Mouse (Mus musculus) C2C12 (cell line): ENCODE results near the gene Dusp13. TPM values are rescaled to one million over a fixed set of nuclear protein-coding genes. Genes with fewer than 3 reads are reported as not detected.

Source experiments
- H3K27me3 ChIP-seq: one replicate; pipeline ENCODE4 v1.6.1; 2011; ENCODE audit not compliant: control insufficient read depth, insufficient read depth, insufficient read length
- H3K36me3 ChIP-seq: one replicate; pipeline ENCODE4 v1.6.1; 2011; ENCODE audit not compliant: control insufficient read depth, insufficient read depth
- H3K4me3 ChIP-seq: one replicate; pipeline ENCODE4 v1.5.1; 2011; ENCODE audit warnings: mild to moderate bottlenecking, control low read depth; ENCODE audit not compliant: poor library complexity, insufficient read depth, severe bottlenecking
- H3K79me2 ChIP-seq: one replicate; pipeline ENCODE4 v1.6.1; 2011; ENCODE audit not compliant: control insufficient read depth, insufficient read depth
- H3K79me3 ChIP-seq: one replicate; pipeline ENCODE4 v1.6.1; 2011; ENCODE audit warnings: low read depth, control low read depth
- H3ac ChIP-seq: one replicate; pipeline ENCODE3; 2011; ENCODE audit warnings: low read depth; ENCODE audit not compliant: control insufficient read depth, insufficient read length
- CEBPB ChIP-seq: IDR thresholded peaks from one replicate; pipeline ENCODE4 v1.6.1; 2011; ENCODE audit warnings: low read depth, mild to moderate bottlenecking, control low read depth, moderate library complexity
- CTCF ChIP-seq: IDR thresholded peaks from one replicate; pipeline ENCODE4 v1.5.1; 2011; ENCODE audit not compliant: control insufficient read depth, insufficient read depth, insufficient read length
- FOSL1 ChIP-seq: IDR thresholded peaks from one replicate; pipeline ENCODE4 v1.8.0; 2011; ENCODE audit warnings: mild to moderate bottlenecking, low read length; ENCODE audit not compliant: poor library complexity, insufficient read depth, severe bottlenecking
- MAX ChIP-seq: IDR thresholded peaks from one replicate; pipeline ENCODE4 v1.6.1; 2011; ENCODE audit warnings: mild to moderate bottlenecking, control low read depth
- MYOD1 ChIP-seq: IDR thresholded peaks from one replicate; pipeline ENCODE4 v1.6.1; 2011; ENCODE audit warnings: low read depth; ENCODE audit not compliant: control insufficient read depth, insufficient read length
- MYOG ChIP-seq: IDR thresholded peaks from one replicate; pipeline ENCODE4 v1.6.1; 2011; ENCODE audit not compliant: control insufficient read depth, insufficient read length; ENCODE audit errors: extremely low read depth
- USF1 ChIP-seq: IDR thresholded peaks from one replicate; pipeline ENCODE4 v1.6.1; 2011; ENCODE audit warnings: low read depth, mild to moderate bottlenecking, control low read depth, moderate library complexity
- long read RNA-seq, 2 experiments: library from polyadenylated mRNA; unstranded; transcript quantifications; one replicate each; pipeline ENCODE4 v2.0.0; 2019 to 2020
- polyA plus RNA-seq: library from polyadenylated mRNA; unstranded; fragments of >200 nt; fragmentation: generic; extraction: Trizol; gene quantifications from one replicate; pipeline ENCODE4 v1.2.1, GENCODE M21; 2012; ENCODE audit warnings: missing spikeins

The Dusp13 gene
- polyA plus RNA-seq = 2.7 TPM
- long read RNA-seq, experiment 1, partial matches to known transcripts = 0 of 4 reads
- long read RNA-seq, experiment 1, other reads (novel, unspliced or antisense) = 1 of 4 reads
- long read RNA-seq, experiment 2, partial matches to known transcripts = 0 of 2 reads
- long read RNA-seq, experiment 2, other reads (novel, unspliced or antisense) = 1 of 2 reads

GRCm38 (mm10) chr14:21750881-21751542, at the start of gene Dusp13:
Gene Dusp13, minus strand, starts transcription at chr14:21751181.
- no peak for TF ChIP-seq FOSL1
- TF ChIP-seq MYOD1 = no peak
- no peak for TF ChIP-seq CTCF
- no peak for TF ChIP-seq USF1
- Histone ChIP-seq H3K79me3 (peaks cover 48% of the 10 kb centered on the region), H3ac (peak within 1 kb of the TSS; percentile 93), H3K4me3 (peak within 1 kb of the TSS; percentile 93), H3K27me3 (no peaks in the 10 kb centered on the region), H3K79me2 (peaks cover 56% of the 10 kb centered on the region), H3K36me3 (no peaks in the 10 kb centered on the region)

- Histone ChIP-seq H3K79me3 (no peaks in the 10 kb centered on the region), H3K27me3 (no peaks in the 10 kb centered on the region), H3K36me3 (peaks cover 6% of the 10 kb centered on the region), H3K79me2 (no peaks in the 10 kb centered on the region), H3ac (no peak overlapping the region), H3K4me3 (no peak overlapping the region)
- no peak for TF ChIP-seq MAX
- peak; percentile 12 for TF ChIP-seq FOSL1
These were observed 49.7 kb upstream of the Dusp13 start for GRCm38 (mm10) chr14:21800641-21801040.

DNA sequence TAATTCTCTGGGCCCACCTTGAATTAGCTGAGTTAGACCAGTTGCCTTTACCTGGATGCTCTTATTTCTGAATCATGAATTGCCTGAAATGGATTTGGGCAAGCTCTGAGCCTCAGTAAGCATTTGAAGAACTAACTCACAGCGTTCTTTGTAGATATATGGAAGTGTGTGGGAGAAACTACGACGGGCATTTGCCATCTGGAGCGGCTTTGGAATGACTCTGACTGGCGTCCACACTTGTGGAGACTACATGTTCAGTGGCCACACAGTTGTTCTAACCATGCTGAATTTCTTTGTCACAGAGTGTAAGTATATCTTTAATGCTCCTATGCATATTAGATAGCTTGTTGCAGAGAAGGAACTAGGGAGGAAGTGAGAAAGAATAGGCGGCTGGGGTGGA, 41.3 kb upstream of the Dusp13 start:
- H3K4me3 ChIP-seq = no peak overlapping the region
- H3K36me3 ChIP-seq = peaks cover 19% of the 10 kb centered on the region
- no peaks in the 10 kb centered on the region for H3K79me2 ChIP-seq
- no peaks in the 10 kb centered on the region for H3K79me3 ChIP-seq
- H3K27me3 ChIP-seq = no peaks in the 10 kb centered on the region
- TF ChIP-seq USF1 (no peak), MYOG (no peak), MYOD1 (no peak), FOSL1 (no peak), CTCF (no peak), MAX (no peak), CEBPB (no peak)
- no peak overlapping the region for H3ac ChIP-seq

GRCm38 (mm10) chr14:21791722-21792121, 40.7 kb upstream of the Dusp13 start:
- Histone ChIP-seq H3K36me3 (peaks cover 22% of the 10 kb centered on the region), H3ac (no peak overlapping the region)
- no peak for TF ChIP-seq CTCF
- TF ChIP-seq FOSL1 = no peak
- no peak for TF ChIP-seq CEBPB
- no peak for TF ChIP-seq MYOD1
- TF ChIP-seq USF1 = no peak
- TF ChIP-seq MYOG = no peak
- TF ChIP-seq MAX = no peak

DNA sequence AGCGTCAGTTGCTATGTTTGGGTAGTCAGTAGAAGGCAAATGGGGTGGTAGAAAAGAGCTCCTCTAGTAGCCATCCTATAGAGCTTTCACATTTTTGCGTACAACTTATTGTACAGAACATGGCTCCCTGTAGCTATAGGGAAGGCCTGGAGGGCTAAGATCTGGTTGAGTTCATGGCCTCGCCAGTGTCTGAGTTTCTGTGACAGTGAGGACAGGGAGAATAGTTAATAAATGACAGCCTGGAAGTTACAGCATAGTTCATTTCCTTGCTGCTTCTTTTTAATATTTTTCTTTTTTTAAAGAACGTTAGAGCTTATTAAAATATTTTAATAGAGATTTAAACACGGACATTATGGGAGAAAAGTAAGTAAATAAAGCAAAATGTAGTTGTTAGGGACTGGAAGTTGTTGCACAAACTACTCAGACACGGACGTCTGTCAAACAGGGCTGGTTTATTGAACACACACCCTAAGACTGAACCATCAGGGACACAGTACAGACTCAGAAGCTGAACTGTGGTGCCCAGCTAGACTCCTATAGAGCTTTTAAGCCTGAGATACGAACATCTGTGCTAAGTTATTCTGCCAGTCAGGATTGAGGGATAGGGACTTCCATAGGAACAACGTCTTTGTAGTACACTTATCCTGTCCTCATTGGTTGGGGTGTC, 39.7 kb upstream of the Dusp13 start:
- Histone ChIP-seq H3K36me3 (peaks cover 27% of the 10 kb centered on the region), H3K27me3 (no peaks in the 10 kb centered on the region), H3K4me3 (no peak overlapping the region), H3K79me3 (no peaks in the 10 kb centered on the region), H3ac (no peak overlapping the region), H3K79me2 (no peaks in the 10 kb centered on the region)
- TF ChIP-seq MYOG = no peak
- no peak for TF ChIP-seq MYOD1
- TF ChIP-seq FOSL1 = no peak
- no peak for TF ChIP-seq USF1
- no peak for TF ChIP-seq MAX
- TF ChIP-seq CEBPB = no peak

More at GRCm38 (mm10) chr14:21791722-21792121, 40.7 kb upstream of the Dusp13 start:
- H3K79me3 ChIP-seq = no peaks in the 10 kb centered on the region
- no peaks in the 10 kb centered on the region for H3K27me3 ChIP-seq
- H3K4me3 ChIP-seq = no peak overlapping the region
- no peaks in the 10 kb centered on the region for H3K79me2 ChIP-seq

DNA sequence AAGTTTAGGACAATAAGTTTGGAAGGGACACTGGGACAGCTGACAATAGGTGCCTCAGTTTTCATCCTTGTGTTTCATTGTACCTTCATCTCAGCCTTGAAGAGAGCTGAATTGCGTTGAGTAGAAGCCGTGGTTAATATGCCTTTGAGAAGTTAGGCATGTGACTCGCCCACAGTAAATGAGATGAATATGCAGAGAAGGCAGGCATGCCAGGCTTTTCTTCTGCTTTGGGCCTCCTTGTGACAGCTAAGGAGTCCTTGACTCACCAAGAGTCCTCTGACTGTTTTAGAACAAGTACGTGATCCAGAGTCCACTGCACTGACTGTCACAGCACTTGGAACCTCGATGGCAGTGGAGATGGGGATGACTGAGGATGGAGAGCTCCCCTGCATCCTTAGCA, 37.1 kb upstream of the Dusp13 start:
- Histone ChIP-seq H3ac (no peak overlapping the region), H3K79me3 (no peaks in the 10 kb centered on the region), H3K79me2 (no peaks in the 10 kb centered on the region), H3K4me3 (no peak overlapping the region), H3K27me3 (no peaks in the 10 kb centered on the region), H3K36me3 (peaks cover 45% of the 10 kb centered on the region)
- TF ChIP-seq USF1 (no peak), MYOG (no peak), MAX (no peak), MYOD1 (no peak), CEBPB (no peak), CTCF (no peak), FOSL1 (no peak)
